Mouse (Mus musculus) heart, embryonic 13.5 days (tissue): Measurements from ENCODE around the gene Trim29. TPM values are rescaled to one million over a fixed set of nuclear protein-coding genes. Genes with fewer than 3 reads are reported as not detected.
A peak's percentile ranks its signal among the peaks of the same experiment; 100 is the strongest.

Experiments used
- ATAC-seq: fragments of 200-750 bp; cut with Nextera tagmentation; 2 replicates; pipeline ENCODE4 v1.8.0; 2017; ENCODE audit warnings: moderate TSS enrichment; ENCODE audit not compliant: insufficient number of reproducible peaks, low FRiP score, low TSS enrichment; ENCODE audit errors: extremely low read depth
- H3K27ac ChIP-seq: fragments of 300-500 bp; sonication (generic); replicated peaks from 2 replicates; pipeline ENCODE4 v1.5.1; 2015; ENCODE audit warnings: moderate library complexity, mild to moderate bottlenecking, inconsistent platforms
- H3K27me3 ChIP-seq: fragments of 300-500 bp; sonication (generic); replicated peaks from 2 replicates; pipeline ENCODE4 v1.6.1; 2015; ENCODE audit warnings: mild to moderate bottlenecking, inconsistent platforms
- H3K36me3 ChIP-seq: fragments of 300-500 bp; sonication (generic); 2 replicates; pipeline ENCODE4 v1.6.1; 2015; ENCODE audit warnings: mild to moderate bottlenecking, inconsistent platforms
- H3K4me1 ChIP-seq: fragments of 300-500 bp; sonication (generic); 2 replicates; pipeline ENCODE4 v1.6.1; 2015; ENCODE audit warnings: inconsistent platforms
- H3K4me2 ChIP-seq: fragments of 300-500 bp; sonication (generic); 2 replicates; pipeline ENCODE4 v1.6.1; 2015; ENCODE audit warnings: inconsistent platforms, mild to moderate bottlenecking, moderate library complexity
- H3K4me3 ChIP-seq: fragments of 300-500 bp; sonication (generic); 2 replicates; pipeline ENCODE4 v1.5.1; 2015; ENCODE audit warnings: moderate library complexity, mild to moderate bottlenecking, inconsistent platforms
- H3K9ac ChIP-seq: fragments of 300-500 bp; sonication (generic); 2 replicates; pipeline ENCODE4 v1.6.1; 2015; ENCODE audit warnings: inconsistent platforms, mild to moderate bottlenecking, moderate library complexity
- H3K9me3 ChIP-seq: fragments of 300-500 bp; sonication (generic); 2 replicates; pipeline ENCODE4 v1.6.1; 2016; ENCODE audit warnings: inconsistent platforms
- WGBS: fragments of 180-500 bp; shearing (Covaris S2); methylation state at CpG from one replicate; pipeline ENCODE4 v1.1.7; 2015; ENCODE audit warnings: mixed read lengths; 5-methylcytosine and 5-hydroxymethylcytosine counted together
- polyA plus RNA-seq: library from polyadenylated mRNA; unstranded; fragments of >200 nt; fragmentation: Nextera tagmentation; extraction: Ambion mirVana; gene quantifications from 2 replicates; pipeline ENCODE4 v1.2.1, GENCODE M21; 2015

Trim29 gene
- 0.19 and 0.43 TPM in 2 replicates for polyA plus RNA-seq

- no peak for ATAC-seq
These were observed at the start of gene Trim29 for GRCm38 (mm10) chr9:43310538-43310937. Gene Trim29 (plus strand): TSS chr9:43310848.

GRCm38 (mm10) chr9:43261124-43261907, 49.3 kb upstream of the Trim29 start:
- Histone ChIP-seq H3K27me3 (no peaks in the 10 kb centered on the region), H3K36me3 (no peaks in the 10 kb centered on the region), H3K4me2 (no peak overlapping the region), H3K27ac (peak overlapping the region; percentile 53), H3K9ac (no peak overlapping the region), H3K9me3 (no peaks in the 10 kb centered on the region), H3K4me1 (peaks cover 30% of the 10 kb centered on the region), H3K4me3 (no peak overlapping the region)
- 52% methylated on average over 4 of the region's 4 CpGs for WGBS
- no peak for ATAC-seq

More at GRCm38 (mm10) chr9:43310538-43310937, at the start of gene Trim29:
- Histone ChIP-seq H3K36me3 (no peaks in the 10 kb centered on the region), H3K4me1 (peaks cover 6% of the 10 kb centered on the region; the same call in 1 of the 2 replicates), H3K4me2 (no peak within 1 kb of the TSS), H3K4me3 (no peak within 1 kb of the TSS), H3K27me3 (peaks cover 42% of the 10 kb centered on the region), H3K9me3 (no peaks in the 10 kb centered on the region), H3K9ac (no peak within 1 kb of the TSS), H3K27ac (no peak within 1 kb of the TSS)
- WGBS = 52% methylated on average over 12 of the region's 12 CpGs

- ATAC-seq = no peak
- Histone ChIP-seq H3K9me3 (no peaks in the 10 kb centered on the region), H3K27me3 (no peaks in the 10 kb centered on the region), H3K36me3 (no peaks in the 10 kb centered on the region), H3K4me1 (peaks cover 30% of the 10 kb centered on the region), H3K9ac (no peak overlapping the region), H3K4me3 (no peak overlapping the region), H3K4me2 (no peak overlapping the region), H3K27ac (peak overlapping the region; percentile 53)
- WGBS = 42% methylated on average over 2 of the region's 2 CpGs
These were observed 48.7 kb upstream of the Trim29 start for GRCm38 (mm10) chr9:43261941-43262340.

GRCm38 (mm10) chr9:43262390-43262789, 48.3 kb upstream of the Trim29 start:
- no peaks in the 10 kb centered on the region for H3K9me3 ChIP-seq
- no peaks in the 10 kb centered on the region for H3K36me3 ChIP-seq
- no peak for ATAC-seq
- H3K27me3 ChIP-seq = no peaks in the 10 kb centered on the region
- H3K4me1 ChIP-seq = peaks cover 30% of the 10 kb centered on the region
- WGBS = 68% methylated on average over 4 of the region's 4 CpGs
- H3K4me3 ChIP-seq = no peak overlapping the region
- H3K4me2 ChIP-seq = no peak overlapping the region
- peak overlapping the region; percentile 53 for H3K27ac ChIP-seq
- H3K9ac ChIP-seq = no peak overlapping the region

- Histone ChIP-seq H3K9me3 (no peaks in the 10 kb centered on the region), H3K4me1 (peaks cover 30% of the 10 kb centered on the region), H3K4me2 (no peak overlapping the region), H3K36me3 (no peaks in the 10 kb centered on the region), H3K4me3 (no peak overlapping the region), H3K27ac (peak overlapping the region; percentile 53), H3K9ac (no peak overlapping the region), H3K27me3 (no peaks in the 10 kb centered on the region)
- ATAC-seq = no peak
- WGBS = 68% methylated on average over 9 of the region's 9 CpGs
These were observed 47.7 kb upstream of the Trim29 start for GRCm38 (mm10) chr9:43262811-43263550.

- 26% methylated on average over 11 of the region's 11 CpGs for WGBS
- ATAC-seq = no peak
- peaks cover under 1% of the 10 kb centered on the region; the same call in 1 of the 2 replicates for H3K27me3 ChIP-seq
- no peaks in the 10 kb centered on the region for H3K36me3 ChIP-seq
- no peaks in the 10 kb centered on the region for H3K9me3 ChIP-seq
- no peak overlapping the region for H3K4me3 ChIP-seq
- H3K9ac ChIP-seq = peak overlapping the region; percentile 38; the same call in 1 of the 2 replicates
- peaks cover 30% of the 10 kb centered on the region for H3K4me1 ChIP-seq
- no peak overlapping the region for H3K4me2 ChIP-seq
- H3K27ac ChIP-seq = no peak overlapping the region
These were observed 46.6 kb upstream of the Trim29 start for GRCm38 (mm10) chr9:43263946-43264451.

GRCm38 (mm10) chr9:43265194-43265593, 45.5 kb upstream of the Trim29 start:
- no peak for ATAC-seq
- peaks cover 13% of the 10 kb centered on the region for H3K27me3 ChIP-seq
- no peak overlapping the region for H3K4me2 ChIP-seq
- H3K4me1 ChIP-seq = peaks cover 32% of the 10 kb centered on the region
- H3K4me3 ChIP-seq = no peak overlapping the region
- no peaks in the 10 kb centered on the region for H3K36me3 ChIP-seq
- 60% methylated on average over 9 of the region's 9 CpGs for WGBS
- H3K9ac ChIP-seq = no peak overlapping the region
- no peak overlapping the region for H3K27ac ChIP-seq
- no peaks in the 10 kb centered on the region for H3K9me3 ChIP-seq

- Histone ChIP-seq H3K9ac (no peak overlapping the region), H3K27ac (no peak overlapping the region), H3K36me3 (no peaks in the 10 kb centered on the region), H3K9me3 (no peaks in the 10 kb centered on the region), H3K27me3 (peaks cover 34% of the 10 kb centered on the region), H3K4me2 (no peak overlapping the region), H3K4me1 (peaks cover 30% of the 10 kb centered on the region), H3K4me3 (no peak overlapping the region)
- WGBS = 70% methylated on average over 8 of the region's 8 CpGs
- no peak for ATAC-seq
These were observed 43.3 kb upstream of the Trim29 start for GRCm38 (mm10) chr9:43267357-43267756.

GRCm38 (mm10) chr9:43269166-43269565, 41.5 kb upstream of the Trim29 start:
- H3K9me3 ChIP-seq = no peaks in the 10 kb centered on the region
- H3K36me3 ChIP-seq = no peaks in the 10 kb centered on the region
- H3K27ac ChIP-seq = no peak overlapping the region
- no peak overlapping the region for H3K4me2 ChIP-seq
- H3K27me3 ChIP-seq = peaks cover 49% of the 10 kb centered on the region
- no peak overlapping the region for H3K4me3 ChIP-seq
- peaks cover 16% of the 10 kb centered on the region for H3K4me1 ChIP-seq
- 32% methylated on average over 8 of the region's 8 CpGs for WGBS
- no peak for ATAC-seq
- H3K9ac ChIP-seq = no peak overlapping the region

- WGBS = 1% methylated on average over 17 of the region's 17 CpGs
- Histone ChIP-seq H3K27ac (no peak overlapping the region), H3K9me3 (no peaks in the 10 kb centered on the region)
These were observed 39.9 kb upstream of the Trim29 start for GRCm38 (mm10) chr9:43270723-43271252.

More at GRCm38 (mm10) chr9:43270723-43271252, 39.9 kb upstream of the Trim29 start:
- H3K4me3 ChIP-seq = peak overlapping the region; percentile 45
- no peak for ATAC-seq
- peak overlapping the region; percentile 50 for H3K9ac ChIP-seq
- H3K36me3 ChIP-seq = no peaks in the 10 kb centered on the region
- peaks cover 51% of the 10 kb centered on the region for H3K27me3 ChIP-seq
- peaks cover 15% of the 10 kb centered on the region for H3K4me1 ChIP-seq
- peak overlapping the region; percentile 70 for H3K4me2 ChIP-seq
